Mouse (Mus musculus) kidney, adult 10 weeks (tissue): Measurements from ENCODE around the gene Rpl10-ps3. TPM values are rescaled to one million over a fixed set of nuclear protein-coding genes. Genes with fewer than 3 reads are reported as not detected.

Source experiments
- polyA plus RNA-seq: library from polyadenylated mRNA; stranded (reverse); fragments of 350-450 nt; fragmentation: Illumina TruSeq; extraction: RNeasy Lipid Tissue Mini Kit (QIAGEN cat#74804); gene quantifications from one replicate; pipeline ENCODE4 v1.2.3, GENCODE M21; 2014; ENCODE audit warnings: low read depth, low replicate concordance

Rpl10-ps3 gene
- 104 TPM for polyA plus RNA-seq

GRCm38 (mm10) chr9:50344868-50345267 lies at the start of gene Rpl10-ps3:
TSS of gene Rpl10-ps3 (minus strand) at chr9:50344968.

Other genes with a start within 250 kb of the Rpl10-ps3 start
- gene Plet1, start 149.6 kb upstream of the Rpl10-ps3 start, polyA plus RNA-seq = 42.2 TPM
- 267 TPM for gene Pts, start 183.8 kb upstream of the Rpl10-ps3 start, polyA plus RNA-seq
- 9.1 TPM for gene Il18, start 209.9 kb upstream of the Rpl10-ps3 start, polyA plus RNA-seq
- gene Bco2, start 210.2 kb upstream of the Rpl10-ps3 start, polyA plus RNA-seq = 13.1 TPM
- gene Tex12, start 216.4 kb upstream of the Rpl10-ps3 start, polyA plus RNA-seq = not detected